Mouse (Mus musculus) lung, adult 18-20 months (tissue): ENCODE results near the gene Plcb3.

Source experiments
- DNase-seq, 2 experiments: peaks; one replicate each; pipeline ENCODE4 v3.0.0; 2022; ENCODE audit warnings: mixed read lengths in 2 of 2

Plcb3 gene

GRCm38 (mm10) chr19:6990712-6991111, 14.4 kb upstream of the Plcb3 start:
- no peak for DNase-seq

DNA sequence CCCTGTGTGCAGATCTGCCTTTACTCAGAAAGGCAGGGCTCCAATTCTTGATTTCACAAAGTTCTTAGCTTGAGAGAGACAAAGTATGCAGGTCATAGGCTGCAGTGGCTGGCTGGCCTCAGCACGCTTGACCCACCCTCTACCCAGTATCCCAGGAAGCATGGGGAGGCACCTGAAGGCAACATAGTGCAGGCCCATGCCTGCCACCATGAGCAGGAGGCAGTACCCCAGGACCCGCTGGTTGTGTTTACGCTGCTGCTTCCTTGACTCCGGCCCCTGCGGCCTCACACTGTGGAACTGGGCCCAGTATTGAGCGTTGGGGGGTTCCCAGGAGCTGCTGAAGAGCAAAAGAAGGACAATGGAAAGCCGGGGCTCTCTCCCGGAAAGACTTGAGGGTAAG, 13.0 kb upstream of the Plcb3 start:
- DNase-seq = peak in 1 of 2 experiments; percentile 24

DNA sequence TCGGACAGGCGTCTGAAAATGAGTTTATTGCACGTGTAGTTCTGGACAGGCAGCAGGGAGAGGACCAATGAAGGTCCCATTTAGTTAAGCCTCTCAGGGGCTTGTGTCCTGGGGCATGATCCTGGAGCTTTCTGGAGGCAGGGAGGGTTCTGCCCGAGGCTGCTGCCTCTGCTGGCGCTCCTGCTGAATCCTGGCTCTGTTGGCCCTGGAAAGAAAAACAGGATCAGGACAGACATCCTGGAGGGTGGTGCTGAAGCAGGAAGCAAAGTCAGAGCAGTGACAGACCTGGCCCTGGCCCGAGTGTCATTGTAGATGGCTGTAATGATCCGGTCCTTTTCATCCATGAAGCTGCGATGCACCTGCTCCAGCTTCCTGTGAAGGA, 11.6 kb upstream of the Plcb3 start:
- no peak for DNase-seq

DNA sequence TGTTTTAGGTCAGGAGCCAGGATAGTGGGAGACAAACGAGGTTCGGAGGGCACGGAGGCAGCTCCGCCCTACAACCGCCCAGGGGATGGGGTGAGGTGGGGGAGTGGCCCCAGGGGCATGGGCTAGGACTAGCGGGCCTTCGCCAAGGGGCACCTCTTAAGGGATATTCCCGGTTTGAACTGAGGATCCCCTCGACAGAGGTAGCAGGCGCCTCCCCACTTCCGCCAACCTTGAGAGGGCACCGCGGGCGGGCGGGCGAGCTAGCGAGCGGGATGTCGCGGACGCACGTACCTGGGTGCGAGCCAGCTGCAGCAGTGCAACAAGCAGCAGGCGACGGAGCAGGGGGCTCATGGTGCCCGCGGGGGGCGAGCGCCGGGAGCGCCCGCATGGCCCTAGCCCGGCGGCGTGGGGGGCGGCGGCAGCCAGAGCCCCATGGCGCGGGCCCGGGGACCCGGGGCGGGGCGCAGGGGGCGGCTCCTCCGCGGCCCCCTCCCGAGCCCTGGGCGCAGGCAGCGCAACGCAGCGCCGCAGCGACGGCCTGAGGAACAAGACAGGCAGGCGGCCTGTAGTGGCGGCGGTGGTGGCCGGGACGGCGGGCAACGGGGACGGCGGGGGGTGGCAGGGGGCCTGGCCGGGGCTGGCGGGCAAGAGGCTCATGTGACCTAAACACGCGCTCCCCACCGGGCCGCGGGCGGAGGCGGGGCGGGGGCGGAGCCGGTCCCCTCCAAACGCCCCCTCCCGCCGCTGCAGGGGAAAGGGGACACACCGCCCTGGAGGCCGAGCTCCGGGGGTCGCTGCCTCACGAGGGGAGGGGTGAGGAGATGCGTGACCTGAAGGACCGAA, 11.0 kb upstream of the Plcb3 start, which contains the start of gene Vegfb:
TSS of gene Vegfb (minus strand) at position 591 of the 843 bp plus-strand sequence.
- peak; percentile 64 to 67 for DNase-seq

DNA sequence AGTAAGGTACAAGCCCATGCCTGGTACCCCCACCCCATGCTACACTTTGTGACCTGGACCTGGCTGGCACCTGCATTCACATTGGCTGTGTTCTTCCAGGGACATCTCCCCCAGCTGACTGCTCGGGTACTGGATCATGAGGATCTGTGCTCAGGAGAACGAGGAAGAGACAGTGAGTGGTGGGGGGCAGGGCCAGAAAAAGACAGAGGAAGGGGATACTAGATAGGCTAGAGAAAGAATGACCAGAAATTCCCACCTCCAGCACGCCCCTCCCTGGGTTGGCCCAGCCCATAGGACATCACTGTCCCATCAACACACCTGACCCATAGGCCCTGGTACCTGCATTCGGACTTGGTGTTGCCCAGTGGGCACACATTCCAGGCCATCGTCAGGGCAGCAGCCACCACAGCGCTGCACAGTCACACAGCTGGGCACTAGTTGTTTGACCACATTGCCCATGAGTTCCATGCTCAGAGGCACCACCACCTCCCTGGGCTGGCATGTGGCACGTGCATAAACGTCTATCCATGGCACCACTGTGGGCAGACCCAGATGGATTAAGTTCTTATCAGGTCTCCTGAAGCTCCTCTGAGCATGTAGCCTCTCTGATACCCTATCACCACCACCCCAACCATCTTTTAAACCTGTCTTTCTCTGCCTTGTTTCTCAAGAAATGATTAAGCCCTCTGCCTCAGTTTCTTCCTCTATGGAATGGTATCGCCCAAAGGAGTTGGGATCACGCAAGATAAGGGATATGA, 9.9 kb upstream of the Plcb3 start:
- no peak for DNase-seq

DNA sequence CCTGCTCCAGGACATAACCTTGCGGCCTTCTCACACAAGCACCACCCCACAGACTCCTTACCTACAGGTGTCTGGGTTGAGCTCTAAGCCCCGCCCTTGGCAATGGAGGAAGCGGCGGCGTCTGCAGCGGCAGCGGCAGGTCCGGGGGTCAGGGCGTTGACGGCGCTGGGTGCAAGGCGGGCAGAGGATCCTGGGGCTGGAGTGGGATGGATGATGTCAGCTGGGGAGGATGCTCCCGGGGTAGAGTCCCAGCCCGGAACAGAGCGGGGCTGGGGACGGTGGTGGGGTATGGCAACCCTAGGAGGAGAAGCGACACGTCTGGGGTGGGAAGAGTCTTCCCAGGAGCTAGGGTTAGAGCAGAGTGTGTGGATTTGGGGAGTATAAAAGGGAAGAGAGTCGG, 9.0 kb upstream of the Plcb3 start:
- no peak for DNase-seq

- no peak for DNase-seq
Measured at GRCm38 (mm10) chr19:6983621-6984020, 7.4 kb upstream of the Plcb3 start.

DNA sequence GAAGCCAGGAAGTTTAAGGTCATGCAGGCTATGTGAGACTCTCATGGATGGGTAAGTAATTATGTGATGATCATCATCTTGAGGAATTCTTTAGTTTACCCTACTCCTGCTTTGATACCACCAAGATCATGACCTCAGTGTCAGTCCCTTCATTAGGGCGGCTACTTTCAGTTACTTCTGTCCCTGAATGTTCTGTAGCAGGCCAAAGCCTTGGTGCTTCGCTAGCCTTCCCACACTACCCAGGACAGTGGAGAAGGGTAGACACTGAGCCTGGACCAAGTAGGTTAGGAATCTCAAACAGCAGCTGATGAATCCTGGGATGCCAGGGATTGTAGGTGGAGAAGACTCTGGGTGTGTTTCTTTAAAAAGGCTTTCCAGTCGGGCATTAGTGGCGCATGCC, 5.2 kb upstream of the Plcb3 start:
- no peak for DNase-seq

DNA sequence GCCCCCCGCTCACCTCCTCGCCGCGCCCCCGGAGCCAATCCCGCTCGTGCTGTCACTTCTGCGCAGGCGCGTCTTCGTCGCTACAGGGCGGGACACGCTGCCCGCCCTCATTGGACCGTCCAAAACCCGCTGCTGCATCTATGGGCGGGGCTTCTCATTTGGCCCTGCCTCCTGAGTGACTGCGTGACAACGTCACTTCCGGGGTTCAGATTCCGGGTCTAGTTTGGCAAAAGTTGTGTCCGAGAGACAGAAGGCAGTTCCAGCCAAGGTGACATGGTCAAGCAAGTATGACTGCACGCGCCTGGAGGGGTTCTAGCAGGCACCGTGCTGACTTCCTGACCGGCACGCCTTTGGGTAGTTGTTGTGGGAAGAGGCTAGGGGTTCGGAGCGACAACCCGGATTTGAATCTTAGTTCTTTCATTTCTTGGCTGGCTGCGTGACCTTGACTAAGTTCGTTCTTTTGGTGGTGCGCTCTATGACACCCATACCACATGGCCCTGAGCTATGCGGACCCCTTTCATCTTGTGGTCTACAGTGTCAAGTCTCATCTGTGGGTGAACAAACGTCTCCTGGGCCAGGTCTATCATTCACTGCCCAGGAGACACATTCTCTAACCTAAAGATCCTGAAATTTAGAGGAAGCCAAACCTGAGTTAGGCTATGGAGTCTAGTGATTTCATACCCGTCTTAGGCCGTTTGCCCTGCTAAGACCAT, 4.3 kb upstream of the Plcb3 start, which contains the start of gene Fkbp2:
TSS of gene Fkbp2 (minus strand) at position 121 of the 713 bp plus-strand sequence.
- DNase-seq = peak; percentile 99

- peak; percentile 100 for DNase-seq
Measured at GRCm38 (mm10) chr19:6979486-6980380, 3.5 kb upstream of the Plcb3 start.

DNA sequence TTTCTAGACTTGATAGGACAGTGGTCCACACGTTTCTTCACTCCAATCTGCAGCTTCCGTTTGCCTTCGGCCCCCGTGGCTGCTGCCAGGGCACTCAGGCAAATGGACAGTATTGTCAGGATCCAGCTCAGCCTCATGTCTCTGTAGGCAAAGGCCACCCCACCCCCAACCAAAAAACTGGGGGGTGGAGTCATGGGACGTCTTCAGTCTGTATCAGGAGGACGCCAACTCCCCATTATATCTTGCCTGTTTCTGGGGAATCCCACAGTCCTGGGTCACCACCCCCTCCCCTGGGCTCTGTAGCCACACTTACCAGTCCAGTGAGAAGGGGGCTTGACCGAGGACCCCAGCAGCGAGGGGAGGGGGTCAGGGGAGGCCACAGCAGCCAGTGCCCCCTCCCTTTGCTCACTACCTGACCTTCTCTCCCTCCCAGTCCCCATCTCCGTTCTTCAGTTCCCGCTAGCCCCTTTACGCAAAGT, 2.8 kb upstream of the Plcb3 start:
- peak in 1 of 2 experiments; percentile 25 for DNase-seq

DNA sequence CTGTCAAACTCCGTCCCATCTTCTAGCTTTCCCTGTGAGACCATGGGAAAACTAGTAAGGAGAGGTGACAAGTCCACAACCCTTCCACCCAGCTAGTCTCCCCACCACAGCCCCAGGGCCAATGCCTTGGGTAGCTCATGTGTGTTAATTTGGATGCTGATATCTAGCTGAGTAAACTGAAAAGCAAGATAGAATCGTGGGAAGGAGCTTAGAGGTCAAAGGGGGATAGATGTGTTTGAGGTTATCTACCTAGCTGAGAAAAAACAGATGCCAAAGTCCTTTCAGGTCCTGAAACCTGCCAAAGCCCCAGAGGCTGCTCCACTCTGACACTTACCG, 2.3 kb upstream of the Plcb3 start:
- no peak for DNase-seq

DNA sequence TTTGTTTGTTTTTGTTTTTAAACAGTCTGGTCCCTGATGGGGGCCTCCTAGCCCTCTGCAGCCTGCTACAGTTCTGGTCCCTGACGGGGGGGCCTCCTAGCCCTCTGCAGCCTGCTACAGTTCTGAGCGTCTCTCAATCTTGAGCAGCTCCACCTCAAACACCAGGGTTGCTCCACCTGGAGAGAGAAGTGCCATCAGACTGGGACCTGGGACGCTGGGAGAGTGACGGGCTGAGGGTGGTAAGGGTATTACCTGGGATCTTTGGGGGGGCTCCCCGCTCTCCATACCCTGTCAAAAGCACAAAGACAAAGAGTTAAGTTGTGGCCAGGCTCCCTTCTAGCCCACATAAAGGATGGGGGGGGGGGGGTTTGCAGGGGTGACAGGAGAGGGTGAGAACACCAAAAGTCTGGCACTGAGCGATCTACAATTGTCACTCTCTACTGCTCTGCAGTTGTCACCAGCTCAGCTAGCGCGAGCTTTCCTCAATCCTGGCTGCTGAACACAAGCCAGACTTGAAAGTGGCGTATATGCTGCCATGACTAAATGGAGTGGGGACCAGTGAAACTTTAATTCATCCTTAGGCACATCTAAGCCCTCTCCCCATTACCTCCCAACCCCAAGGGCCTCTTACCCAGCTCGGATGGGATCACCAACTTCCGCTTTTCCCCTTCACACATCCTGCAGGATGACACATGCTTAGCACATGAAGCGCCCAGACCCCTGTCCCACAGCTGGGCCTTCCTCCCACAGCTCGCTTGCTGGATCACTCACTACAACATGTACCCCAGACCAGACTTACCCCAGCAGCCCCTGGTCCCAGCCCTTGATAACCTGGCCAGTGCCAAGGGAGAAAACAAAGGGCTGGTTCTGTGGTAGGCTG, 1.7 kb upstream of the Plcb3 start:
- no peak for DNase-seq

DNA sequence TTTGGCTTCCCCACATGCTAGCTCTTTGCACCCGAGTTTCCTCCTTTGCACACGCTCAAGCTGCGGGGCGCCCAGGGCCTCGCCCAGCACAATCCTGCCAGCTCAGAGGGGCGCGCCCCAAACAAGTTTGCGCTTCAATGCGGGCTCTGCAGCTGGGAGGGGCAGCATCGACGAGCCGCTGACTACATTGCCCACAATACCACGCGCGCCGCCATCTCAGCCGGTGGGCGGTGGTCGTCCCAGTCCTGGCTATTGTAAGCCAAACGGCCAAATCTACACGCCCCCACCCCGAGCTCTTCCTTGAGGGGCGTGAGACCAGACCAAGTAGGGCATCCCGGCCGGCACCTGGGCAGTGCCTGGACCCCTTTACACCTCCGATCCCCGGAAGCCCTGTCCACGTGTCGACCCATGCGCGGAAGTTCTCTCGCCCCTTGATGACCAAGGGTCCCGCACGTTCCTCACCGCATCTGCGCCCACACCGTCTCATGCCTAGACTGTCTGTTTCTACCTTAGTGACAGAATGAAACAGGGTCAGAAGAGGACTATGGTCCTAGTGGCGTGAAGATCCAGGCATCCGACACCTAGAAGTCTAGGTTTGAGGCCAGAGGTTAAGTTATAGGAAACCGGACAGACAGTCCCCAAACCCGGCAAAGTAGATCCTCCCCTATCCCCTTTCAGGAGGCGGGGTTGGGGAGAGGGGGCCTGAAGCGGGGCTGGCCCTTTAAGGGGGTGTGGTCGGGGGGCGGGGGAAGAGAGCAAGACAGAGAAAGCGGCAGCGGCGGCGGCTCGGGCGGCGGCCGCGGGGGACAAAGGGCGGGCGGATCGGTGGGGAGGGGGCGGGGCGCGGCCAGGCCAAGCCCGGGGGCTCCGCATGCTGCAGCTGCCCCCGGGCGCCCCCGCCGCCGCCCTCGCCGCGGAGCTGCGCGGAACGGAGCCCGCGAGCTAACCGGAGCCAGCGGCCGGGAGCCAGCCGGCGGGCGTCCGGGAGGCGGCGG, 1.8 kb downstream of the Plcb3 start, which contains the start of gene Ppp1r14b:
TSS of gene Ppp1r14b (plus strand) at position 758 of the 995 bp plus-strand sequence.
- peak; percentile 82 to 85 for DNase-seq

DNA sequence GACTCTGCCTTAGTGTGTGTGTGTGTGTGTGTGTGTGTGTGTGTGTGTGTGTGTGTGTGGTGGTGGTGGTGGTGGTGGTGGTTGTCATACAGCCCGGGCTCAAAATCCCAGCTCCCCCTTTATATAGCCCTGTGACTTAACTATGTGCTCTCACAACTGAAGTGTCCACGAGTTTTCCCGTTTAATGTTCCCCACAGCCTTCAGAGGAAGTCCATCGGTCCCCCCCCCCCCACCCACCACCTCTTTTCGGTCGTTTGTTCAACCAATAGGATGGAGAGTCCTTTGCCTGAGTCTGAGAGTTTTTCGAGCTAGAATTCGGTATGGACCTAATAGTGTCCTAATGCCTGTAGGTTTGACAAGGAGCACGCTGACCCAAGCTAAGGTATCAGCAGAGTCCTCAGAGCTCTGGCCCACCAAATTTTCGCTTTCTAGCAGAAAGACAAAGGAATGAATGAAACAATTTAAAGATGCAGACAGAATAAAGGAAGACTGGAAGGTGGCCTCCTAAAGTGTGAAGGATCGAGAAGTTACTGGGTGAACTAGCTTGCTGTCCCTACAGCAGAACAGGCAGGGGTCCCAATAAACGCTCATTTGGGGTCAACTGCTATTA, 2.6 kb downstream of the Plcb3 start:
- DNase-seq = no peak

DNA sequence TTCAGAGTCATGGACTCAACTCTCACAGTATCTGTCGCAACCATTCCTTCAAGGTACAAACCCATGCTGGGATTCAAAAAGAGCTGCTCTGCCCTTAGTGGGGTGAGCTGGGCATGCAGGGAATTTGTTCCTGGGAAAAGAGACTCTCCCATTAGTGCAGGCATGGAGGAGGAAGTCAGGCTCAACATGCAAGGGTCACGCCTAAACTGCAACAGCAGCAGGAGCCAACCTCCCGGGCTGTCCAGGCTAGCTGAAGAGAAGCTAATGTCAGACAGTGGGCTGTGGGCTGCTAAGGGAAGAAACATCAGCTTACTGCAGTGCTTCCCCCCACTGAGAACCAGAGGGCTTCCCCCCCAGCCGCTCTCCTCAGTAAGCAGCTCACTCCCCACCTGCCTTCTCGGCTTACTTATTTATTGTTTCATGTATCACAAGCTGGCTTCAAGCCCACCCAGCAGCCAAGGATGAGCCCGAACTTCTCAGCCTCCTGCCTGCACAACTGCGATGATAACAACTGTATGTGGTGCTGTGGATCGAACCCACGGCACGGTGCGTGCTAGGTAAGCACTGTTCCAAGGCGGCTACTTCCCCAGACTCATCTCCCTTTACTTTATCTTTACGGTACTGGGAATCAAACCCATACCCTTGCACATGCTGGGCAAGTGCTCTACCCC, 3.9 kb downstream of the Plcb3 start:
- DNase-seq = no peak

- DNase-seq = no peak
Measured at GRCm38 (mm10) chr19:6971644-6972043, 4.6 kb downstream of the Plcb3 start.

DNA sequence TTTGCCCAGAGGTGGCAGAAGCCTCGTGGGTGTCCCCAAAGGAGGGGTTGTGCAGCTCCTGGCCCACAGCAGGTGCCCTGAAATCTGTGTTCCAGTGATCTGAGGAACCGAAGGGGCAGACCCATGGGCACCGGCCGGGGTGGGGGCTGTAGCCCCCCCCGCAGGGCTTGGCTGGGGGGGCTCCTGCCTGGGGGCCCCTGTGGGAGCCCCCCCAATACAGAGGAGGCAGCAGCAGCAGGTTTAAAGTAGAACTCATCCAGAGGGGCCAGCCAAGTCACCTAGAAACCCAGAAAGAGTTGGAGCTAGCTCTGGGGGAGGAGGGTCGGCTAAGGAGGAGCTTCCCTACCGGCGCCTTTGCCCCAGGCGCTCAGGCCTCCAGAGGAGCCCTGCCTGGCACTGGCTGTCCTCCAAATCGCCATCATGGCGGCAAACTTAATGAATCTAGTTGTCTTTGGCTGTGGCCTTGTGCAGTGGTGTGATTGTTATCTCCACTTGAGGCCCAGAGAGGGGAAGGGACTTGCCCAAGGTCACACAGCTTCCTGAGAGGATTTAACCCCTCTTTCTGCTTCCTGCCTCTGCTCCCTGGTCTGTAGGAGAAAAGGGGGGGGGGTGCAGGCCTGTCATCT, 5.7 kb downstream of the Plcb3 start:
- no peak for DNase-seq
